12 mouse cellular contexts compared by ENCODE assay signal in genomic region chr1:152593831-152594549, GRCm38 (mm10).
DNase-seq lines count a peak whose midpoint lies in the region; ATAC-seq and TF ChIP-seq lines count a peak whose summit lies in the region.
"Had no signal": no experiment of that assay in that cellular context is flagged by ENCODE, and none has a peak within 500 bp of the region (broad histone marks: within the 10 kb centered on the region; RNA-seq: fewer than 3 reads in every experiment).

No protein-coding gene starts in this region.

- no peak overlapping the region for H3K4me3 ChIP-seq in gastrocnemius, adult 2 months
- H3K4me3 ChIP-seq in liver, embryonic 13.5 days (replicated peaks): no peak overlapping the region
- H3K4me3 ChIP-seq in thymus, adult 2 months (ENCODE audit: control insufficient read depth, insufficient read depth, low read length): no peak overlapping the region

- WGBS in liver, embryonic 13.5 days (ENCODE audit: insufficient replicate concordance): 70% methylated on average over 9 of the region's 9 CpGs
- WGBS in thymus, adult 2 months: 4% methylated on average over 9 of the region's 9 CpGs

- H3K27me3 ChIP-seq in liver, embryonic 13.5 days: no peaks in the 10 kb centered on the region
- no peaks in the 10 kb centered on the region for H3K27me3 ChIP-seq in thymus, adult 2 months (ENCODE audit: control insufficient read depth, insufficient read depth, low read length)

- H3K27ac ChIP-seq in gastrocnemius, adult 2 months: peak overlapping the region; percentile 53
- peak overlapping the region; percentile 94 for H3K27ac ChIP-seq in liver, embryonic 13.5 days
- H3K27ac ChIP-seq in thymus, adult 2 months (ENCODE audit: control insufficient read depth, insufficient read depth, low read length): peak overlapping the region; percentile 87
- H3K27ac ChIP-seq: hindbrain, postnatal 0 days had no signal

- H3K4me2 ChIP-seq in liver, embryonic 13.5 days: peak overlapping the region; percentile 71

- no peak for DNase-seq in gastrocnemius, adult 2 months
- DNase-seq in gastrocnemius, postnatal 25 days: no peak
- DNase-seq in left cerebral cortex, adult 18-20 months (ENCODE audit: low spot score in 2 of 2): peak; percentile 29 to 49
- DNase-seq in left cerebral cortex, postnatal 4 days: no peak
- no peak for DNase-seq in liver, embryonic 13.5 days
- DNase-seq in thymus, adult 2 months: peak; percentile 55
- no peak for DNase-seq in urinary bladder, adult 2 months (ENCODE audit: low spot score)
- DNase-seq in layer of hippocampus, adult 8-10 months (ENCODE audit: low spot score in 2 of 2): no peak
- DNase-seq: cerebellum, postnatal 25 days; lung, postnatal 14 days; midbrain, embryonic 14.5 days had no signal

- H3K36me3 ChIP-seq in liver, embryonic 13.5 days: no peaks in the 10 kb centered on the region
- no peaks in the 10 kb centered on the region for H3K36me3 ChIP-seq in thymus, adult 2 months (ENCODE audit: control insufficient read depth, insufficient read depth, low read length)

- no peaks in the 10 kb centered on the region for H3K9me3 ChIP-seq in liver, embryonic 13.5 days (replicated peaks)

- no peak for TF ChIP-seq CTCF in gastrocnemius, adult 2 months (IDR thresholded peaks at IDR 0.05)
- no peak for TF ChIP-seq CTCF in thymus, adult 2 months (IDR thresholded peaks at IDR 0.05; ENCODE audit: borderline replicate concordance, control insufficient read depth, extremely low read depth, insufficient read depth, low read length, poor library complexity)

- peak overlapping the region; percentile 26; the same call in 1 of the 2 replicates for H3K9ac ChIP-seq in liver, embryonic 13.5 days

- no peak for ATAC-seq in liver, embryonic 13.5 days (ENCODE audit: low read depth)
- ATAC-seq: hindbrain, postnatal 0 days had no signal

- peaks cover 76% of the 10 kb centered on the region for H3K4me1 ChIP-seq in liver, embryonic 13.5 days (replicated peaks)
- peaks cover 36% of the 10 kb centered on the region for H3K4me1 ChIP-seq in thymus, adult 2 months (replicated peaks; ENCODE audit: control insufficient read depth, insufficient read depth, low read length)

- no peak for TF ChIP-seq POLR2A in thymus, adult 2 months (IDR thresholded peaks at IDR 0.05; ENCODE audit: control insufficient read depth, extremely low read depth, insufficient read depth, low read length, poor library complexity)

- intact Hi-C loops in gastrocnemius, adult 2 months (cut with DNase I): no loop called here
- intact Hi-C loops in left cerebral cortex, postnatal 4 days (cut with DNase I): no loop called here

Comparison
In these comparisons a context has a peak if more than half of its experiments do, and no peak if none do; other contexts are left out.
1. DNase-seq: peak in left cerebral cortex, adult 18-20 months (2 of 2) and thymus, adult 2 months (single experiment); none in gastrocnemius, adult 2 months (single experiment), gastrocnemius, postnatal 25 days (single experiment), left cerebral cortex, postnatal 4 days (single experiment), liver, embryonic 13.5 days (single experiment), urinary bladder, adult 2 months (single experiment) and layer of hippocampus, adult 8-10 months (0 of 2).
2. Peak in every context shown above with its lines, with median percentiles within 50 percentile points of each other: H3K27ac ChIP-seq.